Mouse (Mus musculus): ENCODE measurements around the gene Etl4. TPM values are rescaled to one million over a fixed set of nuclear protein-coding genes. Genes with fewer than 3 reads are reported as not detected.

The Etl4 gene
- polyA plus RNA-seq (2017; shearing (Covaris generic)), result under 1 TPM in 1 of 2 experiments, not detected in 1; 0.31 TPM

GRCm38 (mm10) chr2:19909171-19909899 is at the start of gene Etl4:
Gene Etl4, plus strand, starts transcription at chr2:19909780.

All from activated CD4-positive, CD25-positive, alpha-beta regulatory T cell (primary cell).